Mouse (Mus musculus): ENCODE measurements around the gene Izumo2. TPM values are rescaled to one million over a fixed set of nuclear protein-coding genes. Genes with fewer than 3 reads are reported as not detected.
"Not testable (repeated sequence)": the region's sequence is repeated elsewhere in the genome, so short reads cannot be mapped to it uniquely, and the experiment has no call there.

The Izumo2 gene
- polyA plus RNA-seq, 1 experiment, result not detected

DNA sequence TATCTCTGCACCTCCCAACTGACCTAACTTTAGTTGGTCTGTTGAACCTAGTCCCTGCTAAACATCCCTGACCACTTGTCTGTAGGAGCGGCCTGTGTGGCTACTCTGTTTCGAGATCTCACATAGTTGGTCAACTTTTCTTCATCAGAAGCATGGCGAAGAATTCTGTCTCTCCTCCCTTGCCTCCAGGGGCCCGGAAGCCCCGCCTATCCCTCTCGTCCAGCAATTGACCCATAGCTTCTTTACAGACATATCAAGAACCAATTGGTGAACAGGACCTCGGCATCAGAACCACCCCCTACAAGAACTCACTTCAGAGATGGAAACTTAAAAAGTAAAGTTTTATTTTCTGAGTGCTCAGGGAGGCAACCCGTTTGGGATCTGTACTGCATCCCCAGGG, 5.6 kb upstream of the Izumo2 start:
- Histone ChIP-seq H3K4me1 (ENCODE audit: control insufficient read depth, insufficient read depth, low read length) (no peaks in the 10 kb centered on the region), H3K4me3 (replicated peaks; ENCODE audit: control insufficient read depth, low read depth, low read length) (no peak overlapping the region), H3K27ac (ENCODE audit: control insufficient read depth, insufficient read depth, low read depth, low read length, poor library complexity) (no peak overlapping the region)
- WGBS, result 80% methylated on average over 8 of the region's 8 CpGs
- no peak for TF ChIP-seq POLR2A (IDR thresholded peaks at IDR 0.05; ENCODE audit: borderline replicate concordance, control insufficient read depth, low read depth, low read length)
- no peak for TF ChIP-seq CTCF (IDR thresholded peaks at IDR 0.05; ENCODE audit: control insufficient read depth, insufficient read depth, low read length)

DNA sequence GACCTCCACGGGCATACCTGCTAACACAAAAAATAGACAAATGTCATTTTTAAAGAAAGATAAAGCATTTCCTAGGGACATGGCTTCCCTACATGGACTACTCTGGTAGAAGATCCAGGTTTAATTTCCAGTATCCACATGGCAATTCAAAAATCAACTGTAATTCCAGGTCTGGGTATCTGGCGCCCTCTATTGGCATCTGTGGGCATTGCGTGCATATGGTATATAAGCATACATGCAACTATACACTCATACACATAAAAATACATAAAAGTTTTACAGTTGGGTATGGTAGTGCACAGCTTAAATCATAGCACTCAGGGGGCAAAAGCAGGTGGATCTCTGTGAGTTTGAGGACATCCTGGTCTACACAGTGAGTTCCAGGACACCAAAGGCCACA, 4.2 kb upstream of the Izumo2 start:
- H3K27ac ChIP-seq (ENCODE audit: control insufficient read depth, insufficient read depth, low read depth, low read length, poor library complexity), result no peak overlapping the region
- H3K4me3 ChIP-seq (replicated peaks; ENCODE audit: control insufficient read depth, low read depth, low read length), result no peak overlapping the region
- no peaks in the 10 kb centered on the region for H3K4me1 ChIP-seq (ENCODE audit: control insufficient read depth, insufficient read depth, low read length)
- TF ChIP-seq CTCF (IDR thresholded peaks at IDR 0.05; ENCODE audit: control insufficient read depth, insufficient read depth, low read length), result 0 out of 2 replicates have a peak, but pooled peaks have one; percentile 4
- TF ChIP-seq POLR2A (IDR thresholded peaks at IDR 0.05; ENCODE audit: borderline replicate concordance, control insufficient read depth, low read depth, low read length), result no peak
- 56% methylated on average over 3 of the region's 3 CpGs for WGBS

DNA sequence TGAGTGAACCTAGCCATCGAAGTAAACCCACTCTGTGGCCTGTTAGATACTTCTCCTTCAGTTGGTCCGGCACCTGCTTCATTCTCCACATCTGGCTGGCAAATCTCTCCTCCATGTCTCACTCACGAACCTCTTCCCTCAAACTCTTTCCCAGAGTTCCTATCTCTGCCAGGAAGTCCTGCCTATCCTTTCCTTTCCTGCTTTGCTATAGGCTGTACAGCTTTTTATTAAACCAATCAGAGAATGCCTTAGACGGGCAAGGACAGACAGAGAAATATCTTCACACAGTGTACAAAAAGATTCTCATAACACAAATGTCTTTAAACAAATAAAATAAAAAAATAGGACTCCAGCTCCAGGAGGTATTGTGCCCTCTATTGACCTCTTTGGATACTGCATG, 3.5 kb upstream of the Izumo2 start:
- Histone ChIP-seq H3K27ac (ENCODE audit: control insufficient read depth, insufficient read depth, low read depth, low read length, poor library complexity) (no peak overlapping the region), H3K4me1 (ENCODE audit: control insufficient read depth, insufficient read depth, low read length) (no peaks in the 10 kb centered on the region), H3K4me3 (replicated peaks; ENCODE audit: control insufficient read depth, low read depth, low read length) (no peak overlapping the region)
- whole genome bisulfite sequencing, result 87% methylated on average over 4 of the region's 4 CpGs
- TF ChIP-seq CTCF (IDR thresholded peaks at IDR 0.05; ENCODE audit: control insufficient read depth, insufficient read depth, low read length), result no peak
- no peak for TF ChIP-seq POLR2A (IDR thresholded peaks at IDR 0.05; ENCODE audit: borderline replicate concordance, control insufficient read depth, low read depth, low read length)

DNA sequence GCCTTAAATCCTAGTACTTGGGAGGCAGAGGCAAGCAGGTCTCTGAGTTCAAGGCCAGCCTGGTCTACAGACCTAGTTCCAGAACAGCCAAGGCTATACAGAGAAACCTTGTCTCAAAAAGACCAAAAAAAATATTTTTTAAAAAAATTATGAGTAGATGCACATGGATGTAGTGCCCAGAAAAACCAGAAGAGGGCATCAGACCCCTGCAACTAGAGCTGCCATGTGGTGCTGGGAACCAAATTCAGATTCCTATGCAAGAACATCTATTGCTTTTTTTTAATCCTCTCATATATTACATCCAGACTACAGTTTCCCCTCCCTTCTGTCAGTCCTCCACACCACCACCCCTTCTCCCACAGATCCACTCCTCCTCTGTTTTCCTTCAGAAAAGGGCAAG, 2.2 kb upstream of the Izumo2 start:
- no peak overlapping the region for H3K4me3 ChIP-seq (replicated peaks; ENCODE audit: control insufficient read depth, low read depth, low read length)
- H3K4me1 ChIP-seq (ENCODE audit: control insufficient read depth, insufficient read depth, low read length), result no peaks in the 10 kb centered on the region; the same call in 1 of the 2 replicates
- TF ChIP-seq CTCF (IDR thresholded peaks at IDR 0.05; ENCODE audit: control insufficient read depth, insufficient read depth, low read length) (no peak), POLR2A (IDR thresholded peaks at IDR 0.05; ENCODE audit: borderline replicate concordance, control insufficient read depth, low read depth, low read length) (no peak)
- no peak overlapping the region for H3K27ac ChIP-seq (ENCODE audit: control insufficient read depth, insufficient read depth, low read depth, low read length, poor library complexity)

DNA sequence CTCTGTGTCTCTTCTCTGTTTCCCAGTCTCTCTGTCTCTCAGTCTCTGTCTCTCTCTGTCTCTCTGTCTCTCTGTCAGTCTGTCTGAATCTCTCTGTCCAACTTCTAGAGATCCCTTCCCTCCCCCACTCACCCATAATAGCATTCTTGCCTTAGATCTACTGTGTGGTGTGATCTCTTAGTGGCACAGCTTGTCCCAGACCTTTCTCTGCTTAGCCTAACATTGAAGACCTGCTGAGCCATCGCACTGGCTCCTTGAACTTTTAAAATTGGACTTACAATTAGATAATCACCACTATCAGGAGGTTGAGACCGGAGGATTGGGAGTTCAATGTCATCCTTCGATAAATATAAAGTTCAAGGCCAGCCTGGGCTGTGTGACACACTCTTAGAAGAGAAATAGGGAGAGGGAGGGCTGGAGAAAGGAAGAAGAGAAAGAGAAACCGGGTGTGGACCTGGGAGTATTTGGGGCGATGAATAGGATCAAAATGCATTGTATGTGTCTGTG, 1.3 kb upstream of the Izumo2 start:
- no peaks in the 10 kb centered on the region; the same call in 1 of the 2 replicates for H3K4me1 ChIP-seq (ENCODE audit: control insufficient read depth, insufficient read depth, low read length)

DNA sequence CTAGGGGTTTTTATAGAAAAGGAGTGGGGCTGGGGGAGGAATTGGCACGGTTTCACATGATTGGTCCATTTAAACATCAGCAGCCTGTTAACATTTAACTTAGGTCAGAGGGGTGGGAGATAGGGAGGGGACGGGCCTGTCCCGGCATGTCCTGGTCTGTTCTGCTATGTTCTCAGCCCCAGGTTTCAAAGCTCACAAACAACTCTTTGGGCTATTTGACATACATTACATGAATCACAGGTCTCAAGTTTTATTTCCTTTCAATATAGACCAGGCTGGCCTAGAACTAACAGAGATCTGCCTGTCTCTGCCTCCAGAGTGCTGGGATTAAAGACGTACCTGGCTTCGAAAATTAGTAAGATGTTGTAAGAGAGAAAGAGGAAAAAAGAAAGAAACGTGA, 449 bp upstream of the Izumo2 start:
- H3K4me1 ChIP-seq (ENCODE audit: control insufficient read depth, insufficient read depth, low read length); H3K27ac ChIP-seq (ENCODE audit: control insufficient read depth, insufficient read depth, low read depth, low read length, poor library complexity); H3K4me3 ChIP-seq (replicated peaks; ENCODE audit: control insufficient read depth, low read depth, low read length): not testable (repeated sequence)
- 77% methylated on average over 6 of the region's 6 CpGs for WGBS

More for the DNA sequence above, 1.3 kb upstream of the Izumo2 start:
- no peak overlapping the region for H3K27ac ChIP-seq (ENCODE audit: control insufficient read depth, insufficient read depth, low read depth, low read length, poor library complexity)
- H3K4me3 ChIP-seq (replicated peaks; ENCODE audit: control insufficient read depth, low read depth, low read length), result no peak overlapping the region
- TF ChIP-seq CTCF (IDR thresholded peaks at IDR 0.05; ENCODE audit: control insufficient read depth, insufficient read depth, low read length) (no peak), POLR2A (IDR thresholded peaks at IDR 0.05; ENCODE audit: borderline replicate concordance, control insufficient read depth, low read depth, low read length) (no peak)
- WGBS, result 77% methylated on average over 5 of the region's 5 CpGs

DNA sequence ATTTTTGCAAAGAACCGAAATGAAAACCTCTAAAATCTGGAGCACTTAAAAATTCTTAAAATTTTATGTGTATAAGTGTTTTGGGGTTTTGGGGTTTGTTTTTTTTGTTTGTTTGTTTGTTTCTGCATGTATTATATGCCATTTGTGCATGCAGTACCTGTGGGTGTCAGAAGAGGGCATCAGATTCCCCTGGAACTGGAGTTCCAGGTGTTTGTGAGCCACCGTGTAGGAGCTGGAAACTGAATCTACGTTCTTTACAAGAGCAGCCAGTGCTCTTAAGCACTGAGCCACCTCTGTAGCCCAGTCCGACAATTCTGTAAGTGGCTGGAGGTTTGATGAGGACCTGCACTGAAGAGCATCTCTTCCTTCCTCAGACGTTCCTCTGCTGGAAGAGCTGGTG, 1.3 kb downstream of the Izumo2 start:
- H3K4me3 ChIP-seq (replicated peaks; ENCODE audit: control insufficient read depth, low read depth, low read length), result no peak overlapping the region
- no peak overlapping the region for H3K27ac ChIP-seq (ENCODE audit: control insufficient read depth, insufficient read depth, low read depth, low read length, poor library complexity)
- H3K4me1 ChIP-seq (ENCODE audit: control insufficient read depth, insufficient read depth, low read length), result no peaks in the 10 kb centered on the region; the same call in 1 of the 2 replicates
- TF ChIP-seq POLR2A (IDR thresholded peaks at IDR 0.05; ENCODE audit: borderline replicate concordance, control insufficient read depth, low read depth, low read length) (no peak), CTCF (IDR thresholded peaks at IDR 0.05; ENCODE audit: control insufficient read depth, insufficient read depth, low read length) (no peak)
- 74% methylated on average over 5 of the region's 5 CpGs for WGBS

DNA sequence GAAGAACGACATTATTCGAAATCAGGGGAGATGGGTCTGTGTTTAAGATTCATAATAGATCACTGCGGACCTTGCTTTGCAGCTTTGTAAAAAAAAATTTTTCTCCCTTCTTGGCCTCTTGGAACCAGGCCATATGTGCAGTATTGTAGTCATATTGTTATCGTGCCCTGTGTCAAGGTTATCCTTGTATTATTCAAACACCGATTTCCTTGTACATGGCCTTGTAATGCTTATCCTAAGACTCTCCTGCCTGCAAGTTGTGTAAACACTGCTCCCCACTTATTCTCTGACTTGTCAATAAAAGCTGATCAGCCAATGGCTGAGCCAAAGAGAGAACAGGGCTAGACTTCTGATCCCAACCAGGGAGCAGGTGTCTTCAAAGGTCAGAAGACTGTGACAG, 13.5 kb downstream of the Izumo2 start:
- 69% methylated on average over 5 of the region's 5 CpGs for WGBS
- Histone ChIP-seq H3K4me1 (ENCODE audit: control insufficient read depth, insufficient read depth, low read length) (no peaks in the 10 kb centered on the region), H3K27ac (ENCODE audit: control insufficient read depth, insufficient read depth, low read depth, low read length, poor library complexity) (no peak overlapping the region), H3K4me3 (replicated peaks; ENCODE audit: control insufficient read depth, low read depth, low read length) (no peak overlapping the region)
- TF ChIP-seq POLR2A (IDR thresholded peaks at IDR 0.05; ENCODE audit: borderline replicate concordance, control insufficient read depth, low read depth, low read length), result no peak
- TF ChIP-seq CTCF (IDR thresholded peaks at IDR 0.05; ENCODE audit: control insufficient read depth, insufficient read depth, low read length), result no peak

DNA sequence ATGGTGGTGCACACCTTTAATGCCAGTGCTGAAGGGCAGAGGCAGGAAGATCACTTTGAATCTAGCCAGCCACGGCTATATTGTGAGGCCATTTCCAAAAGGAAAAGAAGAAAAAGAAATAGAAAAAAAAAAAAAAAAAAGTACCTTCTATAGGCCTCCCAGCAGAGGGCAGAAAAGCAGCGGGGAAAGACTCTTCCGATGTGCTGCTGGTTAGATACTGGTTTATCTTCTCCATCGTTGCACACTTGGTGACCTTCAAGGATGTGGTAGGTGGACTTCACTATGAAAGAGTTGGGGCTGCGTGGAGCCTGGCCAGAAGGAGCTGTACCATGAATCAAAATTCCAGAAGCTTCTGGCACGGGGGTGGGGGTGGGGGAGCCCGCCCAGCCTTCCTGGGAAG, 15.8 kb downstream of the Izumo2 start:
- Histone ChIP-seq H3K27ac (ENCODE audit: control insufficient read depth, insufficient read depth, low read depth, low read length, poor library complexity) (no peak overlapping the region), H3K4me3 (replicated peaks; ENCODE audit: control insufficient read depth, low read depth, low read length) (no peak overlapping the region), H3K4me1 (ENCODE audit: control insufficient read depth, insufficient read depth, low read length) (no peaks in the 10 kb centered on the region)
- no peak for TF ChIP-seq POLR2A (IDR thresholded peaks at IDR 0.05; ENCODE audit: borderline replicate concordance, control insufficient read depth, low read depth, low read length)
- peak; percentile 19; the same call in 1 of the 2 replicates for TF ChIP-seq CTCF (IDR thresholded peaks at IDR 0.05; ENCODE audit: control insufficient read depth, insufficient read depth, low read length)
- 20% methylated on average over 7 of the region's 7 CpGs for WGBS
